Mouse (Mus musculus): ENCODE data around the gene Sec1. TPM values are rescaled to one million over a fixed set of nuclear protein-coding genes. Genes with fewer than 3 reads are reported as not detected.
"Not testable (repeated sequence)": the region's sequence is repeated elsewhere in the genome, so short reads cannot be mapped to it uniquely, and the experiment has no call there.

Gene Sec1
- polyA plus RNA-seq, 1 experiment: 0.41 TPM

DNA sequence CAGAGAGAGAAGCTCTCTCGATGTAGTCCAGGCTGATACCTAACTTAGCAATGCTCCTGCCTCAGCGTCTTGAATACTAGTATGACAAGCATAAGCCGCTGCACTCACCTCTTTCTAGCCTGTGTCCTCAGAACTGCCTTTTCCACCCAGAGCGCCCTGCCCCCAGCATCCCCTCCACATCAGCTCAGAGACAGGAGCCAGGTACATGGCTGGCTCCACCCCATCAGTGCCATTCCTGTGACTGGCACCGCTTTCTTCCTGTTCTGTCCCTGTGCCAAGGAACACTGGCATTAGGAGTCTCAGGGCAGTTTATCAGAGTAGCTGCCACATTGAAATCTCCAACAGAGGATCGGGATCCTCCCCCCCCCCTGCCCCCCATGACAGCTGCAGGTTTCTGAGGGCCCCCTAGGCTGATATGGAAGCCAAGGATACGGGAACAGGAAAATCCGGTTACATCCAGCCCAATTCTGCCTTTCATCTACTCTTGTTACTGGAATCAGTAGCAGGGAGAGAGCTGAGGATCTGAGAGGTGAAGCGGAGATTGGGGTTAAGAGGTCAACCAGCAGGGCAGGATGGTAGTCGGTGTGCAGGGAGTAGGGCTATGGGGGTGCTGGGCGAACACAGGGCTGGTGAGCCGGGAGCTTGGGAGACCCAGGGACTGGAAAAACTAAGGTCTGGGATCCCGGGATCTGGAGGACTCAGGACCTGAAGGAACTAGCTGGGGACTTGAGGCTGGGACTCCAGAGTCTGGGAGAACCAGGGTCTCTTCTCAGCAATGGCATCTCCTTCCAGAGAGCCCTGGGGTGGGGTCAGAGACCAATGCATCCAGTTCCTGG is 28.7 kb downstream of the Sec1 start:
- TF ChIP-seq TCF3 (IDR thresholded peaks at IDR 0.05; ENCODE audit: insufficient read length, low read depth): no peak
- TF ChIP-seq CEBPB (IDR thresholded peaks at IDR 0.05; ENCODE audit: insufficient read depth, poor library complexity, severe bottlenecking): no peak
- TF ChIP-seq TCF12 (IDR thresholded peaks at IDR 0.05; ENCODE audit: insufficient read depth, poor library complexity, severe bottlenecking): no peak
- TF ChIP-seq POLR2AphosphoS2 (IDR thresholded peaks at IDR 0.05; ENCODE audit: insufficient read length, low read depth): no peak
- TF ChIP-seq REST (IDR thresholded peaks at IDR 0.05; ENCODE audit: insufficient read depth, insufficient read length): no peak
- no peak for TF ChIP-seq E2F4 (IDR thresholded peaks at IDR 0.05; ENCODE audit: insufficient read depth)
- TF ChIP-seq POLR2A (IDR thresholded peaks at IDR 0.05; ENCODE audit: insufficient read length, low read depth): no peak
- TF ChIP-seq MYOD1 (IDR thresholded peaks at IDR 0.05; ENCODE audit: control insufficient read depth in 1 of 3, insufficient read length in 2 of 3, low read depth in 2 of 3): no peak
- no peak for TF ChIP-seq MAX (IDR thresholded peaks at IDR 0.05; ENCODE audit: low read depth)
- TF ChIP-seq USF1 (IDR thresholded peaks at IDR 0.05; ENCODE audit: low read depth): no peak
- TF ChIP-seq MYOG (IDR thresholded peaks at IDR 0.05; ENCODE audit: control insufficient read depth in 1 of 3, insufficient read depth in 1 of 3, insufficient read length in 2 of 3, low read depth in 2 of 3): no peak
- no peak for TF ChIP-seq SRF (IDR thresholded peaks at IDR 0.05; ENCODE audit: control insufficient read depth, insufficient read length, low read depth)
- H3K79me2 ChIP-seq (ENCODE audit: control insufficient read depth, insufficient read depth): no peaks in the 10 kb centered on the region
- no peaks in the 10 kb centered on the region for H3K27me3 ChIP-seq (ENCODE audit: control insufficient read depth, insufficient read depth, insufficient read length)
- H3K4me3 ChIP-seq: no peak overlapping the region
- no peak overlapping the region for H3K4me2 ChIP-seq (ENCODE audit: low read depth)
- H3K36me3 ChIP-seq (ENCODE audit: control insufficient read depth, insufficient read depth): no peaks in the 10 kb centered on the region
- H3ac ChIP-seq (ENCODE audit: control insufficient read depth, insufficient read length): no peak overlapping the region

DNA sequence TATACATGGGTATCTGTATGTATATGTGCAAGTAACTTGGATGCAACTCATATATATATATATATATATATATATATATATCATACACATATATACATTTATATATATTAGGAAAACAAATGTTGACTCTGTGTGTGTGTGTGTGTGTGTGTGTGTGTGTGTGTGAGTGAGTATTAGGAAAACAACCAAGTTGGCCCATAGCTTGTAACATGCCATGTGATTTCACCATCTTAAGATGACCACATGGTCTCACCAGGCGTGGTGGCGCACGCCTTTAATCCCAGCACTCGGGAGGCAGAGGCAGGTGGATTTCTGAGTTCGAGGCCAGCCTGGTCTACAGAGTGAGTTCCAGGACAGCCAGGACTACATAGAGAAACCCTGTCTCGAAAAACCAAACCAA is 32.5 kb downstream of the Sec1 start:
- H3K27me3 ChIP-seq (ENCODE audit: control insufficient read depth, insufficient read depth, insufficient read length); H3K36me3 ChIP-seq (ENCODE audit: control insufficient read depth, insufficient read depth); H3K4me2 ChIP-seq (ENCODE audit: low read depth); H3ac ChIP-seq (ENCODE audit: control insufficient read depth, insufficient read length); H3K79me2 ChIP-seq (ENCODE audit: control insufficient read depth, insufficient read depth); H3K4me3 ChIP-seq: not testable (repeated sequence)

DNA sequence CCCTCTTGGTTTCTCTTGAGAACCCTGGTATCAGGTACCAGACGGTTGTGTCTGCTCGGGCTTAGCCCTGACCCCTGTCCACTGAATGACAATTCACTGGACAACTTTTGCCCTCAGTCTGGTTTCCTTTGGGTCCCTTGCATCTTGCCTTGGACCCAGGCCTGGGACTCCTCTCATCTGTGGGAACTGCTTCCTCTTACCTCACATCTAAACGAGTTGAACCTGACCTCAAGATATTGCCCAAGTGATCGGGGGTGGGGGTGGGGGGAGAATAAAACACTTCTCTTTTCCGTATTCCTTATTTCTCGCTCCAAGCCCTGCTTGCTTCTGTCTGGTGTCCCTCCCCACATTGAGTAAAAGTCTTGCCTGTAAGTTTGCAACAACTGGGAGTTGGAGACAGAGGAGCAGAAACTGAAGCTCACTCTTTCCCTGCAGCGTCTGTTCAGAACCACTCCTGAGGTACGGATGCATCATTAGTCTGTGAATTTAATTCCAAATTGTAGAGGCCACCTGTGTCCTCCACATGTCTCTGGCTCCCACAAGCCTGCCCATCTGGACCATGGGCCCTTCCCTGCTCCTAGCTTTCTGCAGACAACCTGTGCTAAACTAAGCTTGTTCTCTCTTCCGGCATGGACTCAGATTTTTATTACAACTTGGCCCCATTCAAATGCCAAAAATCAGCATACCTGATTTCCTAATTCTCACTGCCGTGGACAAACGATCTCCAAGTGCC is 33.3 kb downstream of the Sec1 start:
- H3K36me3 ChIP-seq (ENCODE audit: control insufficient read depth, insufficient read depth): no peaks in the 10 kb centered on the region
- H3ac ChIP-seq (ENCODE audit: control insufficient read depth, insufficient read length): no peak overlapping the region
- no peaks in the 10 kb centered on the region for H3K79me2 ChIP-seq (ENCODE audit: control insufficient read depth, insufficient read depth)
- H3K27me3 ChIP-seq (ENCODE audit: control insufficient read depth, insufficient read depth, insufficient read length): no peaks in the 10 kb centered on the region
- TF ChIP-seq MYOD1 (IDR thresholded peaks at IDR 0.05; ENCODE audit: control insufficient read depth in 1 of 3, insufficient read length in 2 of 3, low read depth in 2 of 3) (no peak), MAX (IDR thresholded peaks at IDR 0.05; ENCODE audit: low read depth) (no peak), POLR2A (IDR thresholded peaks at IDR 0.05; ENCODE audit: insufficient read length, low read depth) (no peak), REST (IDR thresholded peaks at IDR 0.05; ENCODE audit: insufficient read depth, insufficient read length) (no peak), SRF (IDR thresholded peaks at IDR 0.05; ENCODE audit: control insufficient read depth, insufficient read length, low read depth) (no peak), USF1 (IDR thresholded peaks at IDR 0.05; ENCODE audit: low read depth) (no peak), CEBPB (IDR thresholded peaks at IDR 0.05; ENCODE audit: insufficient read depth, poor library complexity, severe bottlenecking) (no peak), POLR2AphosphoS2 (IDR thresholded peaks at IDR 0.05; ENCODE audit: insufficient read length, low read depth) (no peak), E2F4 (IDR thresholded peaks at IDR 0.05; ENCODE audit: insufficient read depth) (no peak), MYOG (IDR thresholded peaks at IDR 0.05; ENCODE audit: control insufficient read depth in 1 of 3, insufficient read depth in 1 of 3, insufficient read length in 2 of 3, low read depth in 2 of 3) (no peak), TCF12 (IDR thresholded peaks at IDR 0.05; ENCODE audit: insufficient read depth, poor library complexity, severe bottlenecking) (no peak), TCF3 (IDR thresholded peaks at IDR 0.05; ENCODE audit: insufficient read length, low read depth) (no peak)
- no peak overlapping the region for H3K4me2 ChIP-seq (ENCODE audit: low read depth)
- H3K4me3 ChIP-seq: no peak overlapping the region

DNA sequence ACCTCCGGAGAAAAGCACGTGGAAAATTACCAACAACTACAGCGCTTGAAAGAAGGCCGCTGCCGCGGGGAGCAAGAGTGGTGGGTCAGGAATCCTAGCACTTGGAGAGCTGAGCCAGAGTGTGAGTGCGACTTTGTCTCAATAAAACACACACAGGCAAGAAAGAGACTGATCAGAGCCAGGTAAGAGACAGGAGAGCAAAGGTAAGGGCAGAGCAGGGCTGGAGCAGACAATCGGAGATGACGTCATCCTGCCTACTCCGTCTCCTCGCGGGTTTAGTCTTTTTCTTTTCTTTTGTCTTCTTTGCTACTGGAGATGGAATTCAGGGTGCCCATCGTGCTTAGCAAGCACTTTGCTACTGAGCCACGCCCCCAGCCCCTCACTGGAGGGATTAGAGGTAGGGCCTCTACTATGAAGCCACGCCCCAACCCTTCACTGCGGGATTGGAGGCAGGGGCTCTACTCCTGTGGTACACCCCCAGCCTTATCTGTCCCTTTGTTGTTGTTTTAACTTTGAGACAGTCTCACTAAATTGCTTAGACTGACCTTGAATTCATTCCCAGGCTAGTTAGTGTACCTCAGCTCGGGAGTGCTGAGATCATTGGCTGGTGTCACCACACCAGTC is 39.7 kb downstream of the Sec1 start:
- Histone ChIP-seq H3K4me3 (no peak overlapping the region), H3K79me2 (ENCODE audit: control insufficient read depth, insufficient read depth) (no peaks in the 10 kb centered on the region), H3ac (ENCODE audit: control insufficient read depth, insufficient read length) (no peak overlapping the region), H3K4me2 (ENCODE audit: low read depth) (no peak overlapping the region), H3K27me3 (ENCODE audit: control insufficient read depth, insufficient read depth, insufficient read length) (no peaks in the 10 kb centered on the region), H3K36me3 (ENCODE audit: control insufficient read depth, insufficient read depth) (no peaks in the 10 kb centered on the region)
- TF ChIP-seq USF1 (IDR thresholded peaks at IDR 0.05; ENCODE audit: low read depth) (no peak), E2F4 (IDR thresholded peaks at IDR 0.05; ENCODE audit: insufficient read depth) (no peak), REST (IDR thresholded peaks at IDR 0.05; ENCODE audit: insufficient read depth, insufficient read length) (no peak), POLR2A (IDR thresholded peaks at IDR 0.05; ENCODE audit: insufficient read length, low read depth) (no peak), MAX (IDR thresholded peaks at IDR 0.05; ENCODE audit: low read depth) (no peak), MYOG (IDR thresholded peaks at IDR 0.05; ENCODE audit: control insufficient read depth in 1 of 3, insufficient read depth in 1 of 3, insufficient read length in 2 of 3, low read depth in 2 of 3) (no peak), POLR2AphosphoS2 (IDR thresholded peaks at IDR 0.05; ENCODE audit: insufficient read length, low read depth) (no peak), MYOD1 (IDR thresholded peaks at IDR 0.05; ENCODE audit: control insufficient read depth in 1 of 3, insufficient read length in 2 of 3, low read depth in 2 of 3) (no peak), TCF3 (IDR thresholded peaks at IDR 0.05; ENCODE audit: insufficient read length, low read depth) (no peak), CEBPB (IDR thresholded peaks at IDR 0.05; ENCODE audit: insufficient read depth, poor library complexity, severe bottlenecking) (no peak), SRF (IDR thresholded peaks at IDR 0.05; ENCODE audit: control insufficient read depth, insufficient read length, low read depth) (no peak), TCF12 (IDR thresholded peaks at IDR 0.05; ENCODE audit: insufficient read depth, poor library complexity, severe bottlenecking) (no peak)

All from myocyte (in vitro differentiated cells).